Mouse (Mus musculus) spleen, adult 18-20 months (tissue): ENCODE measurements around the gene Zdhhc5.

Experiments used
- DNase-seq, 2 experiments: peaks; one replicate each; pipeline ENCODE4 v3.0.0; 2022; ENCODE audit warnings: mixed read lengths in 2 of 2

The Zdhhc5 gene

GRCm38 (mm10) chr2:84638428-84639220 is 76.4 kb downstream of the Zdhhc5 start:
- DNase-seq = no peak
